Mouse (Mus musculus) gastrocnemius, postnatal 4 days (tissue): ENCODE measurements at regions not wholly inside any gene's neighbourhood (a gene's known extent, or its start where the extent isn't known, plus 50 kb on each side); places are given as distances from the start of the nearest gene placed in this dataset.
A peak's percentile ranks its signal among the peaks of the same experiment; 100 is the strongest.

ENCODE experiments used
- DNase-seq, 2 experiments: peaks; one replicate each; pipeline ENCODE4 v3.0.0; 2021 to 2022; ENCODE audit warnings: low spot score in 2 of 2, mixed read lengths in 2 of 2

DNA sequence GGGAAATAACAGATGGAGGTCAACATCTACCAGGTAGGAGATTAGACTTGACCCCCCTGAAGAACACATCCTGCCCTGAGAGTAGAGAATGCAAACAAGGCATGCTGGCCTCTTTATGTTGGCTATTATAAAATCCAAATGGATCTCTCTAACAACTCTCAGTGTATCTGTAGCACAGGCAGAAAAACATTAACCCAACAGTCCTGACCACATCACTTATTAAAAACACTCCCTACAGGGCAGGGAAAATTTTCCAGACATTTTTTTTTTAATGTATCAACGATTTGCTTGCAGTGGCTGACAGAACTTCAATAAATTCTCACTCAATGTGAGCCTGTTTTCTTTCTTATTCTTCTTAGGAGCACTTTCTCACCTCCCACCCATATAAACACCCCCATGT lies 511.4 kb downstream of the Cdk5rap2 start:
- no peak for DNase-seq

DNA sequence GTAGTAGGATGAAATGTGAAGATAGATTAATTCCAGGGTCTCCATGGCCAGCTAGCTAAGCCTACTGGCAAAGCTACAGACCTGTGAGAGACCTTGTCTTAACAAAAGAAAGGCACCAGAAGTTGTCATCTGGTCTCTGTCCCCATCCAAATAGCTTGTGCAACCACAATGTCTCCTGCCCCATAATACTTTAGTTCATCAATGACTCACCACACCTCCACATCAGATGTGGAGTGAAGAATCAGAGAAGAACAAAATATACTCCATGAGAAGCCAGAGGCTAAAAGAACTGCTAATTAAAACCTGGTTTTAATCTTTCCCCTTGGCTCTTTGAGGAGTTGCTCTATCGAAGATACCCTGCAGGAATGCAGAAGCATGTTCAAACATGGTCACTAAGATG lies 514.1 kb downstream of the Cdk5rap2 start:
- no peak for DNase-seq

DNA sequence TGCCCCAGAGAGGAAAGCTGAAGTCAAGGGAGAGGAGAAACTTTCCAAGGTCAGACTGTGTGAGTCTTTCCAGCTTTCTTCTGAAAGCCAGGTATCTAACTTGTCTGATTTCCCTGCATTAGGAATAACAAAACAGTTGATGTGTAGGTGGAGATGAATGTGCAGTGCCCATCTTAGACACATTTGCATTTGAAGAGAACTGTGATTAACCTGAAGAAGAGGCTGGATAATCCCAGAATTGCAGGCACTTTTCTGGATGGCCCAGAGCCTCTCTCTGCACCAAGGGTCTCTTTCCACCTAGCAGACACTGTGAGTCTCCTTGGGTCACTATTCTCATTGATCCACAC lies 517.4 kb downstream of the Cdk5rap2 start:
- no peak for DNase-seq

DNA sequence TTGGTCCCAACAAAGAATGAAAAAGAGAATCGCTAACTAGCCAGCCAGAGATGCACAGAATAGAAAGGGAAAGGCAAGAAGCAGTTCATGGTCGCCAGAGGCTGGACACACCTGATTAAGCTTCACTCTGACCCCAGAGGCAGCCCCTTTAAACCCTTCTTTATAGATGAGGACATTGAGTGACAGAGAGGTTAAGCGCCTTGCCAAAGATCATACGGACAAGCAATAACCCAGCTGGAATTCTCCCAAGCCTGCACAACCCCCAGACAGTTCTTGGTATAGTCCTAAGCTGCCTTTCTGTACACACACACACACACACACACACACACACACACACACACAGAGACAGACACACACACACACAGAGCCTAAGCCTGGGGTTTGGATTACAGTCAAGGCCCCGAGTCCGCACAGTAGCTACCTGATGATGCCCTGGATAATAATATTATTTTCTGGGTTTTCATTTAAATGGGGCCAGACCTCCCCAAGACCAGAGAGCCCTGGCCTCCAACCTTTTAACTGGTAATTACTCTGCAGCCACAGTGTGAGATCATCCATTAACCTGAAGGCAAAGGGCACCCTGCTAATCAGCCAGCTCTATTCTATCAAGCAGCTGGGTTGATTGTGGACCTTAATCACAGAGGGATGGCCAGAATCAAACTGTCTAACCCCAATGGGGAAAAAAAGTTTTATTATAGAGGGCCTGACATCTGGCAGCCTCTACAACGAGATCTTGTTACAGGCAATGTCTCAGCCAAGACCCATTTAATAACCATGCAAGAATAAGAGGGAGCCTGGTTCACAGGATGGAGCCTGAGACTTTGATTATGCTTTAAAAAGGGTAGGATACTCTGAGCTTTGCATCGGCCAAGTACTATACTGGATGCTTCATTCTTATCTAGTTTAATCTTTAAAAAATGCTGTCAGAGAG lies 518.1 kb downstream of the Cdk5rap2 start:
- no peak for DNase-seq

DNA sequence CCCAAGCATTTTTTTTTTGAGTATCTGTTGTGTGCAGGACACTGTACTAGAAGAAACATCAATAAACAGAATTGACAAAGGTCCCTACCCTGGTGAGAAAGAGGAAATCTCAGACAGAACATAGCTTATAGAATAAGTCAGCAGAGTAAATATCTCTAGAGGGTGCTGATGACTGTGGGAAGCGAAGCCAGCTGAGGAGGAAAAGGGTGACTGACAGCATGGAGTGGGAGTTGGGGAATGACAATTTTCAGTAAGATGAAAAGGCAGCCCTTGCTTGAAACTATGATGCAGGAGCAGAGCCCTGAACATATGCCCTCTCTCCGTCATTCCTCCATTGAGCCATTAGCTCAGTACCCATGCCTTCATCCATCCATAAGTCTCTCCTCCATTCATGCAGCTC lies 519.6 kb downstream of the Cdk5rap2 start:
- no peak for DNase-seq

DNA sequence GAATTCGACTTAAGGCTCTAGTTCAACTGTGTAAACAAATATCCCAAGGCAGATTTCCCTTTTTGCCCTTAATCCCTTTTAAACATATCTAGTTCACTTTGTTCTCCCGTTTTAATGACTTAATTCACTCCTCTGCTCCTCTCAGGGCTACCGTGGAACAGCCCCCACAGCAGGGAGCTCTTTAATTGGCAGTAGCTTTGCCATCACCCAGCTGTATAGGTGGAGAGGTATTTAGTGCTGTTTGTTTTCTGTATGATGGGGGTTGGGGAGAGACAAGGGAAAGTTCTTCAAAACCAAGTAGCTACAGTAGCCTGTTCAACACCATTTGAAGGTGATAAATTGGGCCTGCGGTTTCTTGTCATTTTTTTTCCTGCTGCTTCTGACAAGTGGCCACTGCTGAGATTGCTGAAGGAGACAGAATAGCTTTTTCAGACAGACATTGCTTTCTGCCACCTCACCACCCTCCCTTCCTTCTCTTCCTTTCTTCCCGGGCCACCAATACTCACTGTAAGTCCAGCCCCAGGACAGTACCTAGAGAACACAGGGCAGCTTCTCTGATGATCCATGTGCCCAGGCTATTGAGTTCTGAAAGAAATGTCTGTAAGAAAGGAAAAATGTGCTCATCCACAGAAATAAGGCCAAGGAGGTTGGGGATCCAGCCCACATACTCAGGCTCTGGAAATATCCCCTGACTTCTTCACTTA lies 520.2 kb downstream of the Cdk5rap2 start:
- no peak for DNase-seq

DNA sequence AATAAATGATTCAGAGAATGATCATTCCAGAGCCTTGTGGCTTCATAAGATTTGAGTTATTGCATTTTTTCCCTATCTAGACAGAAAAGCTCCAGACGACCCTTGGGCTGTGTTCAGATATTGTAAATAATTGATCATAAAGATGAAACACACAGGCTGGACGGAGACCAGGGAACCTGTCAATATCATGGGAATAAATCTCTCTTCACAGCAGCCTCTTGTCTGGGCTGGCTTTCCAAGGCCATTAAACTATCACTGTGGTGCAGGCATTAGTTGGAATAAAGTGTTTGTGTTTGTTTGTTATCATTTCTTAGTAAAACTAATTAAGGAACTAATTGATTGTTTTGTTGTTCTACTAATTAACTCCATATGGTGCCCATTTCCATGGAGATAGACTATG lies 533.5 kb downstream of the Cdk5rap2 start:
- DNase-seq = no peak

DNA sequence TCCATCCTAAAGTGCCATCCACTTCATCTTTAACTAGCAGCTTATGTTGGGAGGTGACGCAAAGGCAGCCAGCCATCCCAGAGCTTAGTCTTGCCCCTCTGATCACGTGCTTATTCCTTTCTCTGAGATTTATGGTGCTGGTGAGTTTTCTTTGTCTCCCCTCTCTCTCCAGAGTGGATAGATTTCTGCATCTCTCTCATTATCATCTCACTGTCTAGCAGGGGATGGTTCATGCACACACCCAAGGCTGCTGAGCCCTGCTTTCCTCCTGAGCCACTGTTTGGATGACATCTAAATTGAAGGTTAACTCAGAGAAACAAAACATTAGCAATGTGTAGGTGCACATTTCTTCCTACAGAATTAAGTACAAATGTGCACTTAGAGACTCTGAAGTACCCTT lies 539.6 kb downstream of the Cdk5rap2 start:
- DNase-seq = no peak

DNA sequence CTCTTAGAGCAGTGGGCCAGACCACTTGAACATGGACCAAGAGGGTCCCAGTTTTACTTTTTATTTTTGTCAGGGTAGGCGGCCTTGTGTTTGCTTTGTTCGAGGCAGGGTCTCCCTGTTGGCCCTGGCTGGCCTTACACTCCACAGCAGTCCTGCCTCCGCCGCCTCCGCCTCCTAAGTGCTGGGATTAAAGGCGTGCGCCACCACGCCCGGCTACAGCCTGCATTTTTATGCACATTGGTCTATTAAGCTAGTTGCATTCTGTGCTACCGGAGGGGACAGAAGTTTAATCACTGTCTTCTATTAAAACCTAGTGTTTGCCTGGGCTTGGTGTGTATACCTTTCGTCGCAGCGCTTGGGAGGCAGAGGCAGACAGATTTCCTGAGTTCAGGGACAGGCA lies 555.2 kb downstream of the Cdk5rap2 start:
- no peak for DNase-seq

DNA sequence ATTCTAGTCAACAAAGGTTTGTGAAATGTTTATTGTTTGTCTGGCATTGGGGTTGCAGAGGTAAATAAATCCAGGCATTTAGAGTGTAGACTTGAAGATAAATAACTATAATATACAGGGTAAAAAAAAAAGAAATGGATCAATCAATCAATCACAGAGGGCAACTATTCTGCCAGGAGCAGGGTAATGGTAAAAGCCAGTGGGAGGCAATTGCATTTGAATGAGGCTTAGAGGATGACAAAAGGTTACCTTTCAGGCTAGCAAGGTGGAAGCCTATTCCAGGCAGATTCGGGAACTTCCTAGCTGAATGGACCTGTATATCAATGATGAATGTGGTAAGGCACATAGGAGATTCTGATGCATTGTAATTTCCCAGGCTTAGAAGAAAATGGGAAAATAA lies 557.6 kb downstream of the Cdk5rap2 start:
- no peak for DNase-seq

DNA sequence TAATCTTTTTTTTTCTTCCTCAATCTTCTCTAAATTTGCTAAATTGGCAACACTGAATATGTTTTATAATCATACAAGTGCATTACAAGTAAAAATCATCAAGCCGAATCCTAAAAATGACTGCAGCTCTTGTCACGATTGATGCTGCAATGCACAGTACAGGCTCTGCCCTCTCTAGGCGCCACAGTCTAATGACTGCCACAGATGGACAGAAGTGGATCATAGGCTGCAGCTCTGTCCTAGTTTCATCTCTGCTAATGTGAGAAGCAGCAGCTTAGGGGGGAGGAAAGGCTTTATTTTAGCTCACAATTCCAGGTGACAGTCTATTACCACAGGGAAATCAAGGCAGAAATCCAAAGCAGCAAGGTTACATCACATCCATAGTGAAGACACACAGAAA lies 560.8 kb downstream of the Cdk5rap2 start:
- DNase-seq = peak in 1 of 2 experiments; percentile 9

DNA sequence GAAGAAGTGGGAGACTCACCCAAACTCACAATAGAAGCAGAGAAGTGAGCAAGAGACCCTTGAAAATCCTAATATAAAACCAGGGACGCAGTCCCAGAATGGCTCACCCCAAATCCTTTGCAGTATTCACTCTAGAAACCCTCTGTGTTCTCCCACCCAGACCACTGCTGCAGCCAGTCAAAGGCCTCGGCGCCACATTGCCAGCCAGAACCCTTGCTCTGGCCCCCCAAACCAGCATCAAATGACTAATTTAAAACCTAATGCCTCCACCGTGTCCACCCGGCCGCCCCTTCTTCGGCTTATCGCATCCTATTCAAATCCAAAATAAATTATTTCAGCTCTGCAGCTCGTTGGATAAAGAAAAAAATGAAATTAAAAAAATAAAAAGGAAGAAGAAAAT lies 570.4 kb downstream of the Cdk5rap2 start:
- no peak for DNase-seq

DNA sequence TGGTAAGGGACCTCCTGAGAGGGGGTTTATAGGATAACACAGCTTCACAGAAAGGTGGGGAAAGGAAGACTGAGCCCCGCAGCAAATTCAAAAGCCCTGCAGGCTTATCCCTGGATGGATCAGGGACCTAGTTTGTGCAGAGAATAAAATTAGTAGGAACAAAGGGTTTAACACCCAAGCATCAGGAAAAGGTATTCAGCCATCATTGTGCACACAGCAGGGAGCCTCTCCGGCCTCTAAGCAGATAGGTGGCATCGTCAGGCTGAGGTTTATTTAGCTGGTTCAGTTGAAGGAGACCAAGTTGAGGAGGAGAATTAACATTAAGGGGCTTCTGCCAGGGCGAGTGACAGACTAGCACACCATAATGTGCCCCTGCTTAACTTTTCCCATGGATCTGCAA lies 571.3 kb downstream of the Cdk5rap2 start:
- DNase-seq = no peak

DNA sequence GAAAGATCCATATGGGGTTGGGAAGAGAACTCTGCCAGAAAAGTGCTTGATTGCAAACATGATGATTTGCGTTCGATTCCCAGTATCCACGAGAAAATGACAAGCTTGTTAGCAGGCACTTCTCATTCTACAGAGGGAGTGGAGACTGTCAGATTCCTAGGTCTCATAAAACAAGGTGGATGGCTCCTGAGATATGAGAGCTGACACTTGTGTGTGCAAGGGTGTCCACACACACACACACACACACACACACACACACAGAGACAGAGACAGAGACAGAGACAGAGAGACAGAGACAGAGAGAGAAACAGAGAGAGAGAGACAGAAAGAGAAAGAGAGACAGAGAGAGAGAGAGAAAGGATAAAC lies 585.4 kb downstream of the Cdk5rap2 start:
- no peak for DNase-seq

DNA sequence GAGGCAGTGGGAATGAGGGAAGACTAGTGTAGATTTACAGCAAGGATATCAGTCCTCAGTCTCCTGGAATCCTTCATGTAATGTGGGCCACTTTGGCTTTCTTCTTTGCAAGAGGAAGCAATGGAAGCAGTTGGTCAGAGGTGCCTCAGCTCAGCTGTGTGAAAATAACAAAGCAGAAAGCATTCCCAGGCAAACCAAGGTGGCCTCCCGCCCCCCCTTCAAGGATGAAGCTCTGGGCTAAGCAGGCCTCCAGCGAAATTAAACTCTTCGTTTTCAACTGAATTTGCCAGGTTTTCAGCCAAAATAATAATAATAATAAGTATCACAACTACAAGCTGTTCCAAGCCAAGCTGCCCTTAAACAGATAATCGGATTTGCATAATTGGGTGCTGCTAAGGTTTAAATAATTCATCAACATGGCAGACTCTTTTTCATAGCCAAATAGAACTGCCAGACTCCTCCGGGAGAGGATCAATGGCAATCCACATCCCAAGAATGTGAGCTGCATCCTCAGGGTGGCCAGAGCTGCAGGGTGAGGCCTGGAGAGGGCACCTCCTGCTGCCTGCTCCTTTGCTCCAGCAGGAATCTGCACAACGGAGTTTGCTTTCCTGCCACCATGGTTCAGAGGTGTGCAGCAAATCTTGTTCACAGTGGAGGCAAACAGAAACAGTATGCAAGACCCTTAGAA lies 585.9 kb downstream of the Cdk5rap2 start:
- DNase-seq = no peak

DNA sequence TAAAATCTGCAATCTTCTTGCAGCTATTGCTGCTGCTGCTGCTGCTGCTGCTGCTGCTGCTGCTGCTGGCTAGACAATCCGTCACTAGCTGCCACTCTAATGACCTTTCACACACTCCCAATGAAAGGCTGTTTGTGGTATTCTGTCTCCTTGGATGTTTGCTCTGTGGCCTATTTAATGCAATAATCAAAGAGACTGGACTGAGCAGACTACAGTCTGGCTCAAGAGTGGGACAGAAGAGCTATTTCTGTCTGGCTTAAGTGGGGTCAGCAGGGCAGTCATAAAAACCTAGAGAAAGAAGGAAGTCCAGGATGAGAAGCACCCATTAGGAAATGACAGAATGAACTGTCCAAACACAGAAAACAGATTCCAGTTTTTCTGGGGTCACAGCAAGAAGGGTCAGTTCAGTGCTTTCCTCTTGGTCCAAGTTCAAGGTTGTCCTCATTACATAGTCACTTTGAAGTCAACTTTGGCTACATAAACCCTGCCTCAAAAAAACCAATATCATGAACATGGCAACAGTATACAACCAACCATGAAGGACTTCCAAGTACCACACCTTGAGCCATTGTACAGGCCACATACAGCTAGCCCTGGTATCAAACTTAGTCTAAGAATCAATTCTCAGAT lies 586.8 kb downstream of the Cdk5rap2 start:
- DNase-seq = no peak

DNA sequence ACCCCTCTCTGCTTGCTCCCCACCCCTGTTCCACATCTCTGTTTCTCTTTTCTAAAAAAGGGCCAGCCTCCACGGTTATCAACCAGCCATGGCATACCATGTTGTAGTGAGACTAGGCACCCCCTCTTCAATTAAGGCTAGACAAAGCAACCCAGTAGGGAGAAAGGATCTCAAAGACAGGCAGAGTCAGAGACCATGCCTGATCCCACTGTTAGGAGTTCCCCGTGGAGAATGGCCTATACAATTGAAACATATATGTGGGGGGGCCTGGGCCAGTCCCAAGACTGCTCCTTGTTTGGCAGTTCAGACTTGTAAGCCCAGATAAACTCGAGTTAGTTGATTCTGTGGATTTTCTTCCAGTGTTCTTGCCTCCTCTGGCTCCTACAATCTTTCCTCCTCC lies 591.4 kb downstream of the Cdk5rap2 start:
- no peak for DNase-seq

DNA sequence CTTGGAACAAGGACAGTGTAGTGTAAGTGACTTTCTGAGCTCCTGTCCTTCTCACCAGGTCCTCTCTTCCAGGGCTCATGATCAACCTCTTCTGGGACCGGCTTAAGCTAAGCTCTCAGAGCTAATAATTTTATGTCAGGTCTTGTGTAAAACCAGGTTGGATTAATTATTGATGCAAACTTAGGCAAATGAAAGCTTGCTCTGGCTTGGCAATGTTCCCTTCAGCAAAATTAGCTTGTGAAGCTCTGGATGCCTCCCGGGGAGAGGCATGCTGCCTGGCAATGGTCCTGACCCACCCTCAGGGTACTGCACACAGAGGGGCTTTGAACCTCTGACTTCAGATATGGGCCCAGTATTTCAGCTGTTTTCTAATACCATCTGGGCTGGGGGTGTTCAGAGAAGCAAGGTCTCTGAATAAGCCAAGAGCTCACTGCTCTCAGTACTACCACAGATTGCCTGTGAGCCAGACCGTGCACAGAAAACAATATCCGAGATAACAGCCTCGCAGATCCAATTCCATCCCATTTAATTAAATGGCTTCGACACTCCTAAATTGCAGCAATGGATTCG lies 624.7 kb downstream of the Cdk5rap2 start:
- no peak for DNase-seq

DNA sequence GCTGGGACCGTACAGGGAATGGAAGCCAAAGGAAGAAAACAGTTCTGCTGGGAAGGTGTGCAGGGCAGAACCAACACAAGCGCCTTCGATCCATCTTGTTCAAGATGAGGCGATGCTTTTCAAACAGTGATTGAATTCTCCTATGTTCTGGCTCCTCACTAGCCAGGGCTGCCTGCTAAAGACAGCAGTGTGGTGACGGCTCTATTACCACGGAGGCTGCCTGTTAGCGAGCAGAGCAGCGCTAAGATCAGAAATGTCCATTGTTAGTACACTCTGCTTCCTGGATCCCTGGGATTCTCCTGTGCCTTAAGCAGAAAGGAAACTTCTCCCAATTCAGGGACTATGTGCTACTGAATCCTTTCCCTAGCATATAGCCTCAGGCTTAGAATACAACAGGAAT lies 629.0 kb downstream of the Cdk5rap2 start:
- DNase-seq = no peak

DNA sequence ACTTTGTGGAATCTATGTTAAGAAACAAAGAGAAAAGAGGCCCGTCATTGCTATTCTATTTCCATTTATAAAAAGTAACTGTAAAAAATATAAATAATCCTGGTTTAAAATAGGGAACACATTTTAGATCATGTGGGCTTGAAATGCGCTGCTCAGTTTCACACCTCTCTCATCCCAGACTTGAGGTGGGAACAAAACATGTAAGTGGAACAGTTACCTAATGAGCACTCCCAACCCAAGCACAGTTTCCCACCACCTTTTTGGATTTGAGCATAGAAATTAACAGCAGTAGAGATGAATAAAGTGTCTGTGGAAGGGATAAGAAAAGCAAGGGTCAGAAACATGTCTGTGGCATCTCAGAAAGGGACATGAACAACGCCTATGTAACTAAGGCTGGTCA lies 648.4 kb downstream of the Cdk5rap2 start:
- no peak for DNase-seq

DNA sequence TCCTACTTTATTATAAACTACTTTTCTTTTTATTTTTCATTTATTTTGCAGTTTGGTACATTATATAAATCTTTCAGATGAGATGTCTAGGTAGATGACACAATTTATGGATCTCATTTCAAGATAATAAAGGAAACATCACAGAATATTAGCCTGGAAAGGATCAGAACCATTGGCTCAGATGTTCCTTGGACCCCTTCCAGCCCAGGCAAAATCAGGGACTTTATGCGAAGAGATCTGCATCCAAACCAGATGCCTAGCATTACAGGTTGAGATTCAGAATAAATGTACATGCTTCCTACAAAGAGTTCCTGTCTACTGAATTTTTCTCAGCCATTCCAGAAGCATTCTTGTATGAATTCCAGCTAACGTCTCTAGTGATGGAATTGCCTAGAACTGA lies 650.6 kb downstream of the Cdk5rap2 start:
- DNase-seq = no peak
